Mouse (Mus musculus): ENCODE measurements around the gene Tex2. TPM values are rescaled to one million over a fixed set of nuclear protein-coding genes. Genes with fewer than 3 reads are reported as not detected.
"Not testable (repeated sequence)": the region's sequence is repeated elsewhere in the genome, so short reads cannot be mapped to it uniquely, and the experiment has no call there.

Tex2 gene
- polyA plus RNA-seq, 1 experiment from 2014 or later = 8.3 TPM

DNA sequence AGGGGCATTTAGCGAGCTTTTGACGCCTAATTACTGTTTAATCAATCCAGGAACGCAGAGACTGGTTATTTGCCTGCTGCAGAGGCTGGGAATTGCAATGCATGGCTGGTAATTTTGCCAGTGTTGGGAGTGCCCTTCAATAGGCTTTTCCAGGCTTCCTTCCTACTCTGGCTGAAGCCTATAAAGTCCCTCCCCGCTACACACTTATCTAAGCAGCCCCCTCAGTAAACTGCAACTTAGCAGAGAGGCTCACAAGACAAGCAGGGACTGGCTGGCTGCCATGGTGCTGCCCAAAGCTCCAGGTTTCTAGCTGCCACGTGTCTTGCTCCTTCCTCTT, 26.1 kb upstream of the Tex2 start:
- Histone ChIP-seq H3K36me3 (no peaks in the 10 kb centered on the region), H3K4me3 (no peak overlapping the region), H3K9ac (no peak overlapping the region), H3K4me2 (replicated peaks) (no peak overlapping the region), H3K27me3 (no peaks in the 10 kb centered on the region), H3K4me1 (peaks cover 25% of the 10 kb centered on the region), H3K27ac (no peak overlapping the region; the same call in 1 of the 2 replicates), H3K9me3 (no peaks in the 10 kb centered on the region)
- WGBS = 20% methylated on average over 5 of the region's 5 CpGs
- ATAC-seq (ENCODE audit: insufficient number of reproducible peaks, insufficient read depth, low FRiP score, low TSS enrichment) = no peak

DNA sequence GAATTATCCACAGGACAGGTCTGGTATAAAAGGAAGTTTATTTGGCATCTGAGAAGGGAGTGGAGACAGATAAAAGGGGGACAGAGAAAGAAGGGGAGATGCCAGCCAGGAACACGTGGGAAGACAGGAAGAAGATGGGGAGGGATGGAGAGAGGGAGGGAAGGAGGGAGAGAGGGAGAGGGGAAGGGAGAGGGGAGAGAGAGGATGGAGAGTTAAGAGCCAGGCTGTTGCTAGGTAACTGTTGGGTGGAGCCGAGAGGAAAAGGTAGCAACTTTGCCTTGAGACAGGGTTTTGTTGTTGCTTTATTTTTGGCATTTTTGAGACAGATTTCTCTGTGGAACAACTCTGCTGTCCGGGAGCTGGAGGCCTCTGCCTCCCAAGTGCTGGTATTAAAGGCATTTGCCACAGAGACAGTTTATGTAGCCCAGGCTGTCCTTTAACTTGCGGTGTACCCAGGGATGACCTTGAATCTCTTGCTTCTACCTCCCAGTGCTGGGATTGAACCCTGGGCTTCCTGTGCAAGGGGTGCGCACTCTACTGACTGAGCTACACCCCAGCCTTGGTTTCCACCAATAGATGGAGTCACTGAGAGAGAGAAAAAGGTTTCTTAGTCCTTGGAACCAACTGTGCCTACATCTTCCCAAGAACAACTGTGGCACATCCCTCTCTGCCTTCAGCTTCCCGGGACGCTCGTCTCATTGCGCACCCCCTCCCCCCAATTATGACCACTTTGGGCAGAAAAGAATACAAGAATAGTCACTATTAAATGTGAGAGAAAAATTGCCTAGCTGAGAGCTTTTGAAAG, 25.5 kb upstream of the Tex2 start:
- peaks cover 25% of the 10 kb centered on the region for H3K4me1 ChIP-seq
- H3K4me2 ChIP-seq (replicated peaks) = no peak overlapping the region
- no peaks in the 10 kb centered on the region for H3K27me3 ChIP-seq
- H3K36me3 ChIP-seq = no peaks in the 10 kb centered on the region
- H3K4me3 ChIP-seq = no peak overlapping the region
- H3K9me3 ChIP-seq = no peaks in the 10 kb centered on the region
- ATAC-seq (ENCODE audit: insufficient number of reproducible peaks, insufficient read depth, low FRiP score, low TSS enrichment) = no peak
- WGBS = 34% methylated on average over 9 of the region's 9 CpGs
- peak overlapping the region; percentile 36; the same call in 1 of the 2 replicates for H3K27ac ChIP-seq
- no peak overlapping the region for H3K9ac ChIP-seq

DNA sequence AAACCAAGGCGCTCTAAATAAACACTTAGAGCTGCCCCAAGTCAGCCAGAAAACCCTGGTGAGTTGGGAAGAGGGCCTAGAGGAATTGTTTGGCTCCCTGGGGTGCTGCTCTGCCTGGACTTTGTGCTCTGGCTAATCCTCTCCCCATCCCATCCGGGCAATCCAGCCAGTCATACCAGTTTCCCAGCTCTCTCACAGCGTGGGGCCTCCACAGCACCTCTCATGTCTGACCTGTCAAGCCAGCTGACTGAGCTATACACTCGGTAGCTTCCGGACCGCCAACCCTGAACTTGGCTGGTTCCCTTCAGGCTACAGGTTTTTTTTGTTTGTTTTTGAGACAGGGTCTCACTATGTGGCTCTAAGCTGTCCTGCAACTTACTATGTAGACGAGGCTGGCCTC, 24.5 kb upstream of the Tex2 start:
- peaks cover 3% of the 10 kb centered on the region; the same call in 1 of the 2 replicates for H3K9me3 ChIP-seq
- H3K36me3 ChIP-seq = no peaks in the 10 kb centered on the region
- no peak overlapping the region for H3K4me2 ChIP-seq (replicated peaks)
- no peaks in the 10 kb centered on the region for H3K27me3 ChIP-seq
- 12% methylated on average over 7 of the region's 7 CpGs for WGBS
- peaks cover 25% of the 10 kb centered on the region for H3K4me1 ChIP-seq
- no peak overlapping the region for H3K4me3 ChIP-seq
- H3K27ac ChIP-seq = no peak overlapping the region
- ATAC-seq (ENCODE audit: insufficient number of reproducible peaks, insufficient read depth, low FRiP score, low TSS enrichment) = peak; percentile 57; the same call in 1 of the 2 replicates
- H3K9ac ChIP-seq = no peak overlapping the region

DNA sequence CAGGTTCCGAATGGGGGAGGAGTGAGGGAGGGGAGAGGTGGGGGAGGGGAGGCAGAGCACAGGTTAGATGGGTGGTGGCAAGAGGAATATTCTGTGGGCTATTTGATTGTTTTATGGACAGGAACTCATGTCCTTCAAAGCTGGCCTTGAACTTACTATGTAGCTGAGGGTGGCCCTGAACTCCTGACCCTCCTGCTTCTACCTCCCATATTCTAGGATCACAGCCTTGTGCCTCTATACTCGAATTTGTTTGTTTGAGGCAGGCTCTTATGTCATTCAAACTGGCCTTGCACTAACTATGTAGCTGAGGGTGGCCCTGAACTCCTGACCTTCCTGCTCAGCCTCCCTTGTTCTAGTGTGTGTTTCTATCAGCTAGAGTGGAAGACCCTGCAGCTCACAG, 22.7 kb upstream of the Tex2 start:
- Histone ChIP-seq H3K27me3 (no peaks in the 10 kb centered on the region), H3K4me2 (replicated peaks) (no peak overlapping the region), H3K9me3 (peaks cover 9% of the 10 kb centered on the region; the same call in 1 of the 2 replicates), H3K27ac (no peak overlapping the region), H3K4me1 (peaks cover 25% of the 10 kb centered on the region), H3K36me3 (no peaks in the 10 kb centered on the region), H3K4me3 (no peak overlapping the region), H3K9ac (no peak overlapping the region)
- no peak for ATAC-seq (ENCODE audit: insufficient number of reproducible peaks, insufficient read depth, low FRiP score, low TSS enrichment)
- WGBS = 47% methylated on average over 2 of the region's 2 CpGs

DNA sequence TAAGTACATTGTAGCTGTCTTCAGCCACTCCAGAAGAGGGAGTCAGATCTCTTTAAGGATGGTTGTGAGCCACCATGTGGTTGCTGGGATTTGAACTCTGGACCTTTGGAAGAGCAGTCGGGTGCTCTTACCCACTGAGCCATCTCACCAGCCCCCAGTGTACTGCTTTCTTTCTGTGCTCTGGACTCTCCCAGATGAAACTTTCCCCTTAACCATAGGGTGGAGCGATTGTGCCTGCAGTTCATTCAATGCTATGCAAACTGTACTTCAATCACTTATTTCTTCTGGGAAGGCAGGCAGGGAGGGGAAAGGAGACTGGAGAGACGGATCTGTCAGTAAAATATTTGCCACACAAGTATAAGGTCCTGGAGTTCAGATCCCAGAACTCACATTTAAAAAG, 21.0 kb upstream of the Tex2 start:
- not testable (repeated sequence) for H3K4me2 ChIP-seq (replicated peaks); H3K27ac ChIP-seq; H3K9me3 ChIP-seq; H3K36me3 ChIP-seq; H3K4me3 ChIP-seq; ATAC-seq (ENCODE audit: insufficient number of reproducible peaks, insufficient read depth, low FRiP score, low TSS enrichment); H3K27me3 ChIP-seq; H3K9ac ChIP-seq
- 86% methylated on average over 3 of the region's 3 CpGs for WGBS
- H3K4me1 ChIP-seq = peaks cover 14% of the 10 kb centered on the region

DNA sequence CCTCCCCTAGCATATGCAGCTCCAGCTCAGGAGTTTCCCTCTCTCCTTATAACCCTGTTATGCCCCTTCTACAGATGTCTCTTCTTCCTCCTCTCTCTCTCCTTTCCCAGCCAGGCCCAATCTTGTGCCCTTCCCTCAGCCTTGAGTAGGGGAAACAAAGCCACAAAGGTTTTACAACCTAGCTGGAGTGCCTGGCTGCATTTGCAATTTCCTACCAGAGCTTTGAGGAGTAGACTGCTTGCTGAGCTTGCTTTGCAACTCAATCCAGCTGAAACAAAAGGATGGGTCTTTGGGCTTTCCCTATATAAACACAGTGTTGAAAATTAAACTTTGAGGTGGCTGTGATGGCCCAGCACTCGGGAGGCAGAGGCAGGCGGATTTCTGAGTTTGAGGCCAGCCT, 20.2 kb upstream of the Tex2 start:
- Histone ChIP-seq H3K4me2 (replicated peaks) (no peak overlapping the region), H3K9ac (no peak overlapping the region), H3K27ac (no peak overlapping the region), H3K36me3 (no peaks in the 10 kb centered on the region), H3K9me3 (peaks cover 9% of the 10 kb centered on the region; the same call in 1 of the 2 replicates), H3K4me3 (no peak overlapping the region), H3K4me1 (peaks cover 7% of the 10 kb centered on the region), H3K27me3 (no peaks in the 10 kb centered on the region)
- ATAC-seq (ENCODE audit: insufficient number of reproducible peaks, insufficient read depth, low FRiP score, low TSS enrichment) = no peak
- WGBS = 84% methylated on average over 2 of the region's 2 CpGs

DNA sequence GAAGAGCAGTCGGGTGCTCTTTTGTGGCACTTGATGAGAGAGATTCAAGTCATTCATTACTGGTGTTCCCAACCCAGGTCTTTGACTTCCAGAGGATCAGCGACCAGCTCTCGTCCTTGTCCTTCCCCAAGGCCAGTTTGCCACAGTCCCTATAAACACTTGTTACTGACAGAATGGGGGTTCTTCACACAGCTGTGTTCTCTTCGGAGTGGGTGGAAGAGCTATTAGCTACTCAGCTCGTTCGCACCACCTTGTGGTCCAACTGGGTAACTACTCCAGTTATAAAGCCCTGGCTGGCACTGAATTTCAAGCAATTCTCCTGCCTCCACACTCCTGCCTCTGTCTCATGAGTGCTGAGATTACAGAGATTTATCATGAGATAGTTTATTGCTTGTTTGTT, 14.5 kb upstream of the Tex2 start:
- Histone ChIP-seq H3K9ac (no peak overlapping the region), H3K36me3 (no peaks in the 10 kb centered on the region), H3K4me1 (no peaks in the 10 kb centered on the region), H3K27ac (no peak overlapping the region), H3K9me3 (peaks cover 5% of the 10 kb centered on the region; the same call in 1 of the 2 replicates), H3K4me3 (no peak overlapping the region), H3K4me2 (replicated peaks) (no peak overlapping the region), H3K27me3 (no peaks in the 10 kb centered on the region)
- 20% methylated on average over 6 of the region's 6 CpGs for WGBS
- no peak for ATAC-seq (ENCODE audit: insufficient number of reproducible peaks, insufficient read depth, low FRiP score, low TSS enrichment)

DNA sequence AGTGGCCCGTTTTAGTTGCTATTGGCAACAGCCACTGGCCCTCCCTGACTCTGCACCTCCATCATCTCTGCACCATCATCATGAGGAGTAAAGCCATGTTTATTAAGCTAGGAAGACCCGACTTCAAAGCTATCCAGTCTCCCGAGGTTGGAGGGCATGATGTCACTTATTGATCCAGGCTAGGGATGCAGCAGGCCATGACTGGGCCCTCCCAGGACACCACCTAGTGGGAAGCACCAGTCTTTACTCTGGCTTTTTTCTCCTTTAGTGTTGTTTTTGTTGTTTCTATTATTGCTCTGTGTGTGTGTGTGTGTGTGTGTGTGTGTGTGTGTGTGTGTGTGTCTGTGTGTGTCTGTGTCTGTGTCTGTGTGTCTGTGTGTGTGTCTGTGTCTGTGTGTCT, 12.4 kb upstream of the Tex2 start:
- Histone ChIP-seq H3K9me3 (no peaks in the 10 kb centered on the region), H3K4me3 (no peak overlapping the region), H3K4me1 (no peaks in the 10 kb centered on the region), H3K9ac (no peak overlapping the region), H3K4me2 (replicated peaks) (no peak overlapping the region), H3K36me3 (no peaks in the 10 kb centered on the region), H3K27me3 (no peaks in the 10 kb centered on the region), H3K27ac (no peak overlapping the region)
- 57% methylated on average over 3 of the region's 3 CpGs for WGBS
- no peak for ATAC-seq (ENCODE audit: insufficient number of reproducible peaks, insufficient read depth, low FRiP score, low TSS enrichment)

DNA sequence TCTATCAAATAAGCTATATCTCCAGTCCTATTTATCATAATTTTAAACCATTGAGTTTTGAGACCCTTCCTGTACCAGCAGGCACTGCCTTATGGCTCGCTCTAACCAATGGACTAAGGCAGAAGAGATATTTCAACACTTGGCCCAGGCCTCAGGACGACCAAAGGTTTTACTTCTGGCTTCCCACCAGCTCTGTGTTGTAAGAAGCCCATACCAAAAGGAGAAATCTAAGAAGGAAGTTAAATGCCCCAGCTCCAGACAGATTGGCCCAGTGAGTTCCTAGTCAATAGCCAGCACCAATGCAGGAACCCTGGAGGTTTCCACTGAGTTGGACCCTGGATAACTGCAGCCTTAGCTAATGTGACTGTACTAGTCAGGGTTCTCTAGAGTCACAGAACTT, 10.4 kb upstream of the Tex2 start:
- no peaks in the 10 kb centered on the region for H3K4me1 ChIP-seq
- 79% methylated on average over 2 of the region's 2 CpGs for WGBS
- H3K36me3 ChIP-seq = no peaks in the 10 kb centered on the region
- H3K9ac ChIP-seq = no peak overlapping the region
- no peak overlapping the region for H3K4me3 ChIP-seq
- no peaks in the 10 kb centered on the region for H3K9me3 ChIP-seq
- ATAC-seq (ENCODE audit: insufficient number of reproducible peaks, insufficient read depth, low FRiP score, low TSS enrichment) = no peak
- no peaks in the 10 kb centered on the region for H3K27me3 ChIP-seq
- H3K27ac ChIP-seq = no peak overlapping the region
- no peak overlapping the region for H3K4me2 ChIP-seq (replicated peaks)

DNA sequence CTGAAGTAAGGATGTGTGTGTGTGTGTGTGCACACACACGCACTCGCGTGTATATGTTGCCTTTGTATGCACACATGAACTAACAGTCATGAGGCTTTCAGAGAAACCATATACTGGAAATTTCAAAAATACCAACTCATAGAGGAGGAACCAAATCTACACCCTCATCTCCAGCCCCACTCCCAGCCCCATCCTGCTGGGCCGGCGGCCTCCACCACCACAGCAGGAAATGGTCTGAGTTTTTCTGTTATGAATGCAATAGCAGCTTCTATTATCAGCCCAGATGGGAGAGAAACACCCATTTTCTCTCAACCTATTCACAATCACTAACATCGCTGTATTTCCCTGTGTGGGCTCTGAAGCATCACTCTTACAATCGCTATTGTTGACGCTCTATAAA, 8.8 kb upstream of the Tex2 start:
- H3K4me3 ChIP-seq = no peak overlapping the region
- ATAC-seq (ENCODE audit: insufficient number of reproducible peaks, insufficient read depth, low FRiP score, low TSS enrichment) = no peak
- H3K9ac ChIP-seq = no peak overlapping the region
- no peak overlapping the region for H3K27ac ChIP-seq
- no peaks in the 10 kb centered on the region for H3K27me3 ChIP-seq
- no peaks in the 10 kb centered on the region for H3K4me1 ChIP-seq
- H3K9me3 ChIP-seq = no peaks in the 10 kb centered on the region
- no peak overlapping the region for H3K4me2 ChIP-seq (replicated peaks)
- no peaks in the 10 kb centered on the region for H3K36me3 ChIP-seq
- 92% methylated on average over 8 of the region's 8 CpGs for WGBS

DNA sequence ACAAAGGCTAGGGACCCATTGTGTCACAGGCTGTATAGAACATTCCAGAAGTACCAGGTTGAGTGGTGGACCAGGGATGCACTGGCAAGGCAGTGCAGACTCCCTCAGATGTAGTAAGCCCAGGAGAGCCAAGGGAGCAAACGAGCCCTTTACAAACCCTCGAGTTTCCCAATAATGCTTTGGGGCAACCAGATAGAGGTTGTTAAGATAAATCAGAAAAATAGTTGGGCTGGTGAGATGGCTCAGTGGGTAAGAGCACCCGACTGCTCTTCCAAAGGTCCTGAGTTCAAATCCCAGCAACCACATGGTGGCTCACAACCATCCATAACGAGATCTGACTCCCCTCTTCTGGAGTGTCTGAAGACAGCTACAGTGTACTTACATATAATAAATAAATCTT, 5.5 kb upstream of the Tex2 start:
- H3K4me3 ChIP-seq; H3K9me3 ChIP-seq; H3K4me2 ChIP-seq (replicated peaks); H3K27me3 ChIP-seq; H3K9ac ChIP-seq; H3K4me1 ChIP-seq; H3K27ac ChIP-seq; ATAC-seq (ENCODE audit: insufficient number of reproducible peaks, insufficient read depth, low FRiP score, low TSS enrichment); H3K36me3 ChIP-seq: not testable (repeated sequence)
- 92% methylated on average over 4 of the region's 4 CpGs for WGBS

DNA sequence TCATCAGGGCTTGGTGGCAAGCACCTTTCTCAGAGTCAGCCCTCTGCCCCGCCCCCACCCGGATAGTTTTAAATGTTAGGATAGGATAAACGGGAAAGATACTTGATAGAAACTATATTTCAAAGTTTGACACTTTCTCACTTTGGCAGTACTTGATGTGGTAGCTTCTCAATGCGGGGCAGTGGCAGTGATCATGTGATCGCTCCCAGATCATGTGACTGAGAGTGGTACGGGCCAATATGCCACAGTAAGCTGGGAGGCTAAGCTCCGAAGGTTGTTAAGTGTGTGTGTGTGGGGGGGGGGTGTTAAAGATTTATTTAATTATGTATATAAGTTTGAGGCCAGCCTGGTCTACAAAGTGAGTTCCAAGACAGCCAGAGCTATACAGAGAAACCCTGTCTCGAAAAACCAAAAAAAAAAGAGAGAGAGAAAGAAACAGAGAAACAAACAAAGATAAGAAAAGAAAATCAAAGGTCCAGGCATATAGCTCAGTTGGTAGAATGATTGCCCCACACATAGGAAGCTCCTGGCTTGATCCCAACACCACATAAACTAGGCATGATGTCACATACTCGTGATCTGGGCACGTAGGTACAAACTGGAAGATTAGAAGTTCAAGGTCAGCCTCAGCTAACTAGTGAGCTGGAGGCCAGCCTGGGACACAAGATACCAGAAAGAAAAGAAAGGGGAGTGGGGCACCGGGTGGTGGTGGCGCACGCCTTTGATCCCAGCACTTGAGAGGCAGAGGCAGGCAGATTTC, 4.8 kb upstream of the Tex2 start:
- H3K4me1 ChIP-seq = no peaks in the 10 kb centered on the region
- no peak for ATAC-seq (ENCODE audit: insufficient number of reproducible peaks, insufficient read depth, low FRiP score, low TSS enrichment)
- H3K27ac ChIP-seq = no peak overlapping the region
- H3K27me3 ChIP-seq = no peaks in the 10 kb centered on the region
- H3K36me3 ChIP-seq = no peaks in the 10 kb centered on the region
- H3K9ac ChIP-seq = no peak overlapping the region
- H3K9me3 ChIP-seq = no peaks in the 10 kb centered on the region
- 83% methylated on average over 13 of the region's 13 CpGs for WGBS
- H3K4me3 ChIP-seq = no peak overlapping the region
- H3K4me2 ChIP-seq (replicated peaks) = no peak overlapping the region

All from embryonic facial prominence, embryonic 12.5 days (tissue).